Comparison of ENCODE assay signal across 11 mouse cellular contexts in genomic region chr10:20398224-20398623, GRCm38 (mm10). TPM values are rescaled to one million over a fixed set of nuclear protein-coding genes. Genes with fewer than 3 reads are reported as not detected.
A peak's percentile ranks its signal among the peaks of the same experiment; 100 is the strongest.
DNase-seq lines count a peak whose midpoint lies in the region; ATAC-seq lines count a peak whose summit lies in the region.
"Had no signal": no experiment of that assay in that cellular context is flagged by ENCODE, and none has a peak within 500 bp of the region (broad histone marks: within the 10 kb centered on the region; RNA-seq: fewer than 3 reads in every experiment).

No protein-coding gene starts in this region.

- WGBS in lung, embryonic 16.5 days: 52% methylated on average over 6 of the region's 6 CpGs

- H3K9me3 ChIP-seq in lung, embryonic 16.5 days (ENCODE audit: control insufficient read depth, low read length): no peaks in the 10 kb centered on the region
- H3K9me3 ChIP-seq: forebrain, embryonic 12.5 days; limb, embryonic 13.5 days had no signal

- H3K4me3 ChIP-seq in lung, embryonic 16.5 days (ENCODE audit: low read length): 0 out of 2 replicates have a peak overlapping the region, but pooled peaks have one; percentile 15
- H3K4me3 ChIP-seq: forebrain, embryonic 12.5 days; limb, embryonic 13.5 days had no signal

- DNase-seq in frontal cortex, postnatal 14 days (ENCODE audit: low spot score in 2 of 2): no peak
- no peak for DNase-seq in lung, postnatal 25 days (ENCODE audit: low spot score)
- DNase-seq in splenic B cell, adult 2 months (ENCODE audit: low read depth, low spot score): peak; percentile 73
- no peak for DNase-seq in layer of hippocampus, postnatal 25 days (ENCODE audit: extremely low spot score in 1 of 2, low spot score in 1 of 2)
- no peak for DNase-seq in urinary bladder, adult 2 months (ENCODE audit: low spot score)

- no peaks in the 10 kb centered on the region for H3K36me3 ChIP-seq in lung, embryonic 16.5 days (ENCODE audit: control insufficient read depth, insufficient read depth, low read length)
- H3K36me3 ChIP-seq in splenic B cell, adult 2 months (ENCODE audit: control insufficient read depth, insufficient read depth, low read length, poor library complexity, severe bottlenecking): no peaks in the 10 kb centered on the region
- H3K36me3 ChIP-seq: forebrain, embryonic 12.5 days had no signal

- H3K9ac ChIP-seq in lung, embryonic 16.5 days (ENCODE audit: low read length): no peak overlapping the region
- H3K9ac ChIP-seq: forebrain, embryonic 12.5 days; hindbrain, embryonic 14.5 days; limb, embryonic 13.5 days had no signal

- peaks cover 5% of the 10 kb centered on the region for H3K4me1 ChIP-seq in lung, embryonic 16.5 days (replicated peaks; ENCODE audit: control insufficient read depth, insufficient read depth, low read length)
- H3K4me1 ChIP-seq: forebrain, embryonic 12.5 days had no signal

- ATAC-seq in frontal cortex, adult (ENCODE audit: low TSS enrichment): peak; percentile 82
- ATAC-seq in lung, embryonic 16.5 days (ENCODE audit: low read depth): no peak
- ATAC-seq in hematopoietic stem cell, adult 5-6 weeks (replicated peaks in 1 of 2; ENCODE audit: insufficient read depth in 1 of 2, low FRiP score in 2 of 2, low TSS enrichment in 1 of 2, low read depth in 1 of 2, poor library complexity in 2 of 2, severe bottlenecking in 2 of 2): peak; percentile 71 to 75

- H3K4me2 ChIP-seq in lung, embryonic 16.5 days (ENCODE audit: low read depth, low read length): peak overlapping the region; percentile 25; the same call in 1 of the 2 replicates
- H3K4me2 ChIP-seq: forebrain, embryonic 12.5 days; hindbrain, embryonic 14.5 days; limb, embryonic 13.5 days had no signal

- H3K27ac ChIP-seq in lung, embryonic 16.5 days (ENCODE audit: low read length): peak overlapping the region; percentile 37; the same call in 1 of the 2 replicates
- H3K27ac ChIP-seq: forebrain, embryonic 12.5 days; hindbrain, embryonic 14.5 days; limb, embryonic 13.5 days had no signal

- no peaks in the 10 kb centered on the region for H3K27me3 ChIP-seq in lung, embryonic 16.5 days (ENCODE audit: control insufficient read depth, insufficient read depth, low read depth, low read length)
- H3K27me3 ChIP-seq in splenic B cell, adult 2 months (ENCODE audit: control insufficient read depth, insufficient read depth, low read length, poor library complexity, severe bottlenecking): no peaks in the 10 kb centered on the region
- H3K27me3 ChIP-seq: forebrain, embryonic 12.5 days; limb, embryonic 13.5 days had no signal

RNA-seq across cellular contexts. Expression of gene Mtfr2, which starts 50.7 kb away (rescaled TPM):
- 3.1 and 3.3 TPM in 2 replicates for polyA plus RNA-seq in lung, embryonic 16.5 days (2015; fragmentation: Nextera tagmentation; extraction: Ambion mirVana)
- total RNA-seq in hematopoietic stem cell, adult 5-6 weeks (2017): 29.1 and 31.6 TPM in 2 replicates
- total RNA-seq in layer of hippocampus, postnatal 25 days (2021): under 1 TPM; 0.44 to 0.70 TPM
- polyA plus RNA-seq in urinary bladder, adult 2 months (2012; rRNA removed): 0.78 and 0.91 TPM in 2 replicates

Comparison
In these comparisons a context has a peak if more than half of its experiments do, and no peak if none do; other contexts are left out.
1. RNA of gene Mtfr2, which starts 50.7 kb away (total RNA-seq): 29.1 to 31.6 TPM in hematopoietic stem cell, adult 5-6 weeks; 0.44 to 0.70 TPM in layer of hippocampus, postnatal 25 days; every median in the first group is over 10 times any median in the second.